Mouse (Mus musculus): Measurements from ENCODE around the gene Prkcd.
"Not testable (repeated sequence)": the region's sequence is repeated elsewhere in the genome, so short reads cannot be mapped to it uniquely, and the experiment has no call there.

Gene Prkcd

DNA sequence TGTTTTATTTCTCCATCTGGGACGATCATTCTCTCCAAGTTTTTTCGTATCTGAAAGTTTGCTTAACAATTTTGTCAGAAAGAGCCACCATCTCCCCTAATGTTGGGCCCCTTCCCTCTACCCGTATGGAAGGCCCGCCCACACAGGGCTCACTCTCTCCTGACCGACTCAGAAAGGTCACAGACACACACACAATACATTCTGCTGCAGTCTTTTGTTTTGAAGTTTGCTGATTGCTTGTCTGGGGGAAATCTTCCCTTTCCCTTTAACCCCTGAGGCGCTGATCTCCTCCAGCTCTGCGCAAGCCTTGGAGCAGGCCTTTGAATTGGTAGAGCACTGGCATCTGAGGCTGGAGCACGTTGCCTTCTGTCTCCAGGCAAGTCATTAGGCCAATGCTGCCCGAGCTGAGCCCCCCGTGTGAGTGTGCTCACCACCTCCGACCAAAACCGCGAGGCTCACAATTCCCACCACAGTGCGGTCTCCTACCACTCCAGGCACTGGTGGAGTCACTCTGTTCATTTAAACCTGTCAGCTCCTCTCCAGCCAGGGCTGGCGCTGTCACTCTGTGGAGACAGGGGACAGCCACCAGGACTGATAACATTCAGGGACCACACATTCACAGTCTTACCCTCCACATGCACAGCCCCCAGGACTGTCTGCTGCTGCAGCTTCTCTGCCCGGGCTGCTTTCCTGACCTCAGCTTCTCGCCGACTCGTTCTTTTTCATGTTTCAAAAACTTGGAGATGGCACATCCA is 41.3 kb downstream of the Prkcd start:
- in situ Hi-C loops (cut with MboI; ENCODE audit: low pct_unique_long_range_greater_than_20kb in 1 of 2, low sequenced_read_pairs in 2 of 2, unreplicated experiment in 1 of 2) = loop anchor here in 1 of 2 experiments (5.0 kb wide), 1 partner anchor 88 kb away; no protein-coding TSS in a partner anchor

GRCm38 (mm10) chr14:30584077-30584476 is 41.9 kb downstream of the Prkcd start:
- in situ Hi-C loops (cut with MboI; ENCODE audit: low pct_unique_long_range_greater_than_20kb in 1 of 2, low sequenced_read_pairs in 2 of 2, unreplicated experiment in 1 of 2) = no loop called here

DNA sequence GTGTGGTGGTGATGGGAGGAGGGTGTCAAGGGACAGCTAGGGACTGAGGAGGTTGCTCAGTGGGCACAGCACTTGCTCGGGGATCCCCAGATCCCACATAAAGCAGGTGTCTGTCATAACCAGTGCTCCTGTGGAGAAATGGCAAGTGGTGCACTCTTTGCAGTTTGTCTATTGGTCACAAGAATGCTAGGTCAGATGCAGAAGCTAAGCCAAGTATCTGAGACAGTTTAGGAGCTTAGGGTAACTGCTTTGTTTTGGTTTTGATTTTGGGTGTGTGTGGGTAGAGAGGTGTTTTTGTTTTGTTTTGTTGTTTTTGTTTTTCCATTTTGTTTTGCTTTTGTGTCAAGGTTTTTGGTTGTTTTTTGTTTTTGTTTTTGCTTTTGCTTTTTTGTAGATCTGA is 44.8 kb downstream of the Prkcd start:
- in situ Hi-C loops (cut with MboI; ENCODE audit: low pct_unique_long_range_greater_than_20kb in 1 of 2, low sequenced_read_pairs in 2 of 2, unreplicated experiment in 1 of 2) = no loop called here

GRCm38 (mm10) chr14:30579882-30580281 is 46.1 kb downstream of the Prkcd start:
- in situ Hi-C loops (cut with MboI; ENCODE audit: low pct_unique_long_range_greater_than_20kb in 1 of 2, low sequenced_read_pairs in 2 of 2, unreplicated experiment in 1 of 2) = no loop called here

GRCm38 (mm10) chr14:30579180-30579579 is 46.8 kb downstream of the Prkcd start:
- in situ Hi-C loops (cut with MboI; ENCODE audit: low pct_unique_long_range_greater_than_20kb in 1 of 2, low sequenced_read_pairs in 2 of 2, unreplicated experiment in 1 of 2) = no loop called here

DNA sequence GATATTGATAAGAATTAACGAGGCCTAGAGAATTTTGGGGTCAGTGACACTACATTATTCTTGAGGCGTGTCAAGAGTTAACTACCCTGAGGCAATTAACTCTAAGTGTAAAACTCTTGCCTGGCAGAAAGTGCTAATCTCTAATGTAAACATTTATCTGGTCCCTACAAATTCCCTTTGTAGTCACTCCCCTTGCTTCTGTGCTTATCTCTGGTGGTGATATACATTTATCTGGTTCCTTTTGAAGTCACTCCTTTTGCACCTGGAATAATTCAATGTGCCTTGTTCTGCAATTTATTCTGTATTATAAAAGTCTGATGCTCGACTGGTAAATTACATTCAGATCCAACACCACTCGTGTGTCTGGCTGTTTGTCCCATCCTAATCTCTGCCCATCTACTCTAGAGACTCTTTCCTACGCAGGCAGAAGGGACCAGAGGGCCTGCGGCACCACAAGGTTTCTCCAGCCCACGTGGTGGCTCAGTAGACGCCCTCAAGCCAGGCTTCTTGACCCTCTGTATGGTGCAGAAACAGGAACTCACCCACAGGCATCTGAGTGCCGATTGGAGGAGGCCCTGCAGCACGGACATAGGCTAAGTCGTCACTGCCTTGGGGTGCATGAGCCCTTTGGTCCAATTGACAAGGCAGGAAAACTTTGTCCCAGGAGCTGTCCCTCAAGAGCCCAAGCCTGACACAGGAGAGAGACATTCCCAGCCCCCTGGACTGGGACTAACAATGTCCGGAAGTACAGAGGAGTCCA is 48.5 kb downstream of the Prkcd start:
- in situ Hi-C loops (cut with MboI; ENCODE audit: low pct_unique_long_range_greater_than_20kb in 1 of 2, low sequenced_read_pairs in 2 of 2, unreplicated experiment in 1 of 2) = not testable (repeated sequence)

GRCm38 (mm10) chr14:30576260-30576659 is 49.8 kb downstream of the Prkcd start:
- in situ Hi-C loops (cut with MboI; ENCODE audit: low pct_unique_long_range_greater_than_20kb in 1 of 2, low sequenced_read_pairs in 2 of 2, unreplicated experiment in 1 of 2) = no loop called here

DNA sequence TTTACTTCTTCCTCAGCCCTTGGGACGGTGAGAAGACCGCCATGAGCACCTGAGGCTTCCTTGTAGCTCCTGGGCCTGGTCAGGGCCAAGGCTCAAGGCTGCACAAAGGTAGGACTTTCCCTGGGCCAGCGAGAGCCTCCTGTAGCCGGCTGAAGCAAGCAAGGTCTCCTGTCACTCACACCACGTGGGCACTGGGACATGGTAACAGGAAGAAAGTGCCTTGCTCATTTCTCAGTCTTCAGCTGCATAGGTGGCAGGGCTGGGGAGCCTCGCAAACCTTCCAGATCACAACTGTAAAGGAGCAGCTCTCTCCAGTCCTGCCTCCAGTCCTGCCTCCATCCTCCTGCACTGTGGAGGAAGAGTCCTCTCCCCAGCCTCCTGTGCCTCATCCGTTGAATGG is 50.2 kb downstream of the Prkcd start:
- in situ Hi-C loops (cut with MboI; ENCODE audit: low pct_unique_long_range_greater_than_20kb in 1 of 2, low sequenced_read_pairs in 2 of 2, unreplicated experiment in 1 of 2) = no loop called here

DNA sequence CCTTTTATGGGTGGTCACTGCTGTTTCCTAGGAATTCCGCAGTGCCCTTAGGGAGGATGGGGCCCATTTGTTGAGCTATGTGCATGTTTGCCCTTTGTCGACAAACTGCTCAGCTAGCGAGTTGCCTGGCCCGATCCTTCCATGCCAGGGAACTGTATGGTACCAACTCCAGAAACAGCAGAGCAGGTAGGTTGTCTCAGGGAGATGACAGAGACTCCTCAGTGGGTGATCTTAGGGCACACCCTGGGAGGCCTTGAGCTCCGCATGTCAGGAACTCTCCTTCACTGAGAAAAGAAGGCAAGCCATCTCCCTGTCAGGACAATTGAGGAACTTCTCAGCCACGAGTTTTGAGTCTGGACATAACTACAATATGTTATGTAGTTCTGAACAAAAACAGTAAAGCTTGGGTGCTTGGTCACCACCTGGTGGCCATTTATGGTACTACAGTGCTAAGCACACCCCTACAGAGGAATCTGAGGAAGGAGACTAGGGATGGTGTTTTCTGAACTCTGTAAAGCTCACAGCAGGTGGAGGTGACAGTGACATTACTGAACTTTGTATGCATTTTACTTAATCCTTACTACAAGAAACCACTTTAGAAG is 51.9 kb downstream of the Prkcd start:
- in situ Hi-C loops (cut with MboI; ENCODE audit: low pct_unique_long_range_greater_than_20kb in 1 of 2, low sequenced_read_pairs in 2 of 2, unreplicated experiment in 1 of 2) = no loop called here

DNA sequence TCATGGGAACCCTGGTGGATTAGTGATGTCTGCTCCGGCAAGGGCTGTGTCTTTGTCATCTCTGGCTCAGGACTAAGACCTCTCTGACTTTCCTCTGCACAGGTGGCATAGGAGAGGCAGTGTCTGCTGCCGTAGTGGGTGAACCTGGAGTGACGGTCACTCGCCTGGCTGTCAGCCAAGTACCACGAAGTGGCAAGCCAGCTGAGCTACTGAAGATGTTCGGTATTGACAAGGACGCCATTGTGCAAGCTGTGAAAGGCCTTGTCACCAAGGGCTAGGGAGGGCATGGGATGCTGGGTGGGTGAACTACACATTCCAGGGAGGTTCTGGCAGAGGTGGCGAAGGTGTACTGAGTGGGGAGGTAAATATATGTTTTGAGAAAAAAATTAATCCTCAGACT is 52.8 kb downstream of the Prkcd start:
- in situ Hi-C loops (cut with MboI; ENCODE audit: low pct_unique_long_range_greater_than_20kb in 1 of 2, low sequenced_read_pairs in 2 of 2, unreplicated experiment in 1 of 2) = no loop called here

DNA sequence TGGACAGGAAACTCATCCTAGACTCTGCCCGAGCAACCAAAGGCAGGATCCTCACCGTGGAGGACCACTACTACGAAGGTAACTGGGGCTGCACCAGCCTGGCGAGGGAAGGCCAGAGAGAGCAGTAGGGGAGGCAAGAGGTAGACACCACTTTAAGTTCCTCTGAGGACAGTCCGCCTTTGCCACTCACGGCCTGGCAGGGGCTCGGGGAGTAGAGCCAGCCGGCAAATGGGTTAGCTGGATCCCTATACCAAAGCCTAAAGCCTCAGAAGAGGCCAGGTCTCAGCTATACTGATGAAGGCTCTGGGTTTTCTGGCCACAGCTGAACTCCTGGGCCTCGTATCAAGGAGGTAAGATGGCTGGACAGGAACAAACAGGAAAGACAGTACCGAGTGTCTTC is 53.8 kb downstream of the Prkcd start:
- in situ Hi-C loops (cut with MboI; ENCODE audit: low pct_unique_long_range_greater_than_20kb in 1 of 2, low sequenced_read_pairs in 2 of 2, unreplicated experiment in 1 of 2) = no loop called here

- in situ Hi-C loops (cut with MboI; ENCODE audit: low pct_unique_long_range_greater_than_20kb in 1 of 2, low sequenced_read_pairs in 2 of 2, unreplicated experiment in 1 of 2) = no loop called here
Measured at GRCm38 (mm10) chr14:30570303-30570702, 55.7 kb downstream of the Prkcd start.

GRCm38 (mm10) chr14:30568016-30568415 is 58.0 kb downstream of the Prkcd start:
- in situ Hi-C loops (cut with MboI; ENCODE audit: low pct_unique_long_range_greater_than_20kb in 1 of 2, low sequenced_read_pairs in 2 of 2, unreplicated experiment in 1 of 2) = no loop called here

DNA sequence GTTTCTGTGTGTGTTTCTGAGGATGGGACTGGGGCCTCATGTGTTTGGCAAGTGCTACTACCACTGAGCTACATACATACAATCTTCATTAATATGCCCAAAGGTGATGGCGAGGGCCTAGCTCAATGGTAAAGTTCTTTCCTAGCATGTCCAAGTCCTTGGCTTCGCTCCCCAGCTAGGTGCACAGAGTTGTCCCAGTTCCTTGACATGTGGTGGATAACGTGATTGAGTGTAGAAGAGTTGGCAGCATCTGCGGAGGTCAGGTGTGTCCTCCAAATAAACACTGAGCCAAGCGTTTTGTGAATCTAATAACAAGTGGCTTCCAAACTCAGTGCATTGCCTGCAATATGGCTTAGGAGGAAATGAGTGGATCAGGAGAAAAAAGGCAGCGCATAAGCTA is 59.7 kb downstream of the Prkcd start:
- in situ Hi-C loops (cut with MboI; ENCODE audit: low pct_unique_long_range_greater_than_20kb in 1 of 2, low sequenced_read_pairs in 2 of 2, unreplicated experiment in 1 of 2) = no loop called here

DNA sequence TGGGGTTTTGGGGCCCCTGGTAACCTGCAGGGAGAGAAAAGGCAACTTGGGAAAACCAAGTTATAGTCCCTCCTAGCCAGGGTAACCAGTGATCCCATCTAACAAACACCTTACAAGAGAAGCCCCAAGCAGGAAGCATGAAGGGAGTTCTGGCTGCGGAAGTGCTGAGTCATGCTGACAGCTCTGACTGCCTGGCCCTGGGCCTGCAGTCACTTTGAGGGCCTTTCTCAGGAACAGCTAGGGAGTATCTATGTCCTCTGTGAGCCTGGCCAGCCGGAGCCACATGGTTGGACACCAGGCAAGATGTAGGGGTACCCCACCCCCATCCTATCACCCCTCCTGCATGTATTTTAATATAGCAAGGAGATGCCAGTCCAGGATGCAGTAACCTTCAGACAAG is 61.6 kb downstream of the Prkcd start:
- in situ Hi-C loops (cut with MboI; ENCODE audit: low pct_unique_long_range_greater_than_20kb in 1 of 2, low sequenced_read_pairs in 2 of 2, unreplicated experiment in 1 of 2) = no loop called here

DNA sequence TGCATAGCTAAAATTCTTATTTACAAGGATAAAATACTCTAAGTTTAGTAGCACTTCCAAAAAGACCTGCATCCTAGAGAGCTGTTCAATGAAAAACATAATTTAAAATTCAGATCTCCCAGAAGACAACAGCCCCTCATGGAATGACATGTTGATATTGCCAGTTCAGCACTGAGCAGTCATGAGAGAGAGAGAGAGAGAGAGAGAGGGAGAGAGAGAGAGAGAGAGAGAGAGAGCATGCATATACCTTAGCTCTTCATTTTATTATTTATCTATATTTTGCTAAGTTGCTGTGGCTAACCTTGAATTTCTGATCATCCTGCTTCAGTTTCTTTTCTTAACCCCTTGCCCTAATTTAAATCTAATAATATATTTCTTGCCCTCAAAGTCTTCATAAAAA is 63.7 kb downstream of the Prkcd start:
- in situ Hi-C loops (cut with MboI; ENCODE audit: low pct_unique_long_range_greater_than_20kb in 1 of 2, low sequenced_read_pairs in 2 of 2, unreplicated experiment in 1 of 2) = no loop called here

GRCm38 (mm10) chr14:30561470-30562187 is 64.4 kb downstream of the Prkcd start:
- in situ Hi-C loops (cut with MboI; ENCODE audit: low pct_unique_long_range_greater_than_20kb in 1 of 2, low sequenced_read_pairs in 2 of 2, unreplicated experiment in 1 of 2) = no loop called here

DNA sequence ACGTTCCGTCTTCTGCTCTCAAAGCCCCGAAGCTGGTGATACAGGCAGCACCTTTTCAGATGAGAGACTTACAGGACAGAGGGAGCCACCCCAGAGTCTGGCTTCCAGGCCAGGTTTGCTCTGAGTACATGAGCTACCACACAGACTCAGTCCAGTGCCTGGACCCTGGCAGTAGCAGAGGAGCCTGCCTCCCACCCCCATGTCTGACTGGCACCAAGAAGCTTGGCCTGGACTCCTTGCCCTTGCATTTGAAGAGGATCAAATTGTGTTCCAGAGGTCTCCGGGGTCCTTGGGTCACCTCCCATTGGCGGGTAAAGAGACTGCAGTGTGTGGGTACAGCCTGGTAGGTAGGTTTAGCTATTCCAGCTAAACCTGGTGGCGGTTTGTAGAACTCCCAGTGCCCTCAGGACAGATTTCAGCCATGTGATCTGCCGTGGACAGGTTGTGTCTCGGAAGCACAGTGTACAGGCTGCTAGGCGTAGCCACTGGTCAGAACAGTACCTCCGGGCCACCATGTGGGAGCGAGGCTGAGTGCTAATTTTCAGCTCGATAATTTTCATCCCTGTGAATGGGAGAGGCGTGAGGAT is 65.1 kb downstream of the Prkcd start:
- in situ Hi-C loops (cut with MboI; ENCODE audit: low pct_unique_long_range_greater_than_20kb in 1 of 2, low sequenced_read_pairs in 2 of 2, unreplicated experiment in 1 of 2) = no loop called here

Measured in mouse embryonic stem cell (cell line).